Mouse (Mus musculus) kidney, postnatal 0 days (tissue): ENCODE data around the gene Gmds. TPM values are rescaled to one million over a fixed set of nuclear protein-coding genes. Genes with fewer than 3 reads are reported as not detected.

ENCODE experiments used
- ATAC-seq: fragments of 200-750 bp; cut with Nextera tagmentation; replicated peaks from 2 replicates; pipeline ENCODE4 v1.8.0; 2017; ENCODE audit warnings: low read depth, moderate number of reproducible peaks, moderate TSS enrichment, moderate library complexity; ENCODE audit not compliant: low FRiP score
- DNase-seq: peaks from one replicate; pipeline ENCODE4 v3.0.0-alpha.2; 2016; ENCODE audit warnings: low spot score
- H3K27ac ChIP-seq: fragments of 300-500 bp; sonication (generic); 2 replicates; pipeline ENCODE4 v1.5.1; 2014; ENCODE audit warnings: mild to moderate bottlenecking
- H3K27me3 ChIP-seq: fragments of 300-500 bp; sonication (generic); 2 replicates; pipeline ENCODE4 v1.6.1; 2014; ENCODE audit warnings: low read length, mixed read lengths; ENCODE audit not compliant: insufficient read depth
- H3K36me3 ChIP-seq: fragments of 300-500 bp; sonication (generic); 2 replicates; pipeline ENCODE4 v1.6.1; 2014; ENCODE audit warnings: low read length, mixed read lengths; ENCODE audit not compliant: insufficient read depth
- H3K4me1 ChIP-seq: fragments of 300-500 bp; sonication (generic); replicated peaks from 2 replicates; pipeline ENCODE4 v1.6.1; 2014; ENCODE audit warnings: antibody characterized with exemption, low read length, mixed read lengths; ENCODE audit not compliant: insufficient read depth
- H3K4me2 ChIP-seq: fragments of 300-500 bp; sonication (generic); 2 replicates; pipeline ENCODE4 v1.6.1; 2014; ENCODE audit warnings: mild to moderate bottlenecking, low read length, moderate library complexity, mixed read lengths
- H3K4me3 ChIP-seq: fragments of 300-500 bp; sonication (generic); replicated peaks from 2 replicates; pipeline ENCODE4 v1.5.1; 2014; ENCODE audit warnings: low read depth, low read length
- H3K9ac ChIP-seq: fragments of 300-500 bp; sonication (generic); 2 replicates; pipeline ENCODE4 v1.6.1; 2014; ENCODE audit warnings: low read depth, low read length
- H3K9me3 ChIP-seq: fragments of 300-500 bp; sonication (generic); replicated peaks from 2 replicates; pipeline ENCODE4 v1.6.1; 2016; ENCODE audit warnings: low read length, inconsistent platforms, mixed read lengths
- CTCF ChIP-seq: IDR thresholded peaks from 2 replicates; pipeline ENCODE4 v1.5.1; 2016; ENCODE audit warnings: antibody characterized with exemption, low read depth, mild to moderate bottlenecking, moderate library complexity
- WGBS: fragments of 180-500 bp; shearing (Covaris S2); extraction: QIAGEN DNeasy Blood & Tissue Kit; methylation state at CpG from one replicate; pipeline ENCODE4 v1.1.7; 2014; 5-methylcytosine and 5-hydroxymethylcytosine counted together
- polyA plus RNA-seq: library from polyadenylated mRNA; unstranded; fragments of >200 nt; fragmentation: Nextera tagmentation; extraction: Ambion mirVana; gene quantifications from 2 replicates; pipeline ENCODE4 v1.2.1, GENCODE M21; 2015

Gmds gene
- polyA plus RNA-seq, 1 experiment from 2014 or later: 32.7 TPM

DNA sequence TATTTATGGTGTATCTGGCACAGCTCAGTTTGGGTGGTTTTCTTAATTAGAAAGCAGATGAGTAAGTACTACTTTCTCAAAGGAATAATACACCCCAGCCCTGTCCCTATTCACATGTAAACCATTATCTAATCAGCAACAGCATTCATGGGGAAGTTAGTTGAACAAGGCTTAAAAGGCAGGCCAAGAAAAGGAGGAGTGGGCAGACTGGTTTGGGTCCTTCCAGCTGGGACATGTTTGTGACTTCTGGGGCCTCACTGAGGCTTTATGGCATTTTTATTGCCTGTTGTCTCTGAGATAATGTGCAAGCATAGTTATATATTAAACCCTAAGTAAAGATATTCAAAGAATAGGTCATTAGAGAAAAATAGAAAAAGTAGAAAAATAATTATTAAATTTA, 285.0 kb downstream of the Gmds start:
- Histone ChIP-seq H3K4me3 (no peak overlapping the region), H3K27ac (no peak overlapping the region), H3K4me1 (peaks cover 5% of the 10 kb centered on the region; the same call in 1 of the 2 replicates), H3K9me3 (no peaks in the 10 kb centered on the region), H3K27me3 (no peaks in the 10 kb centered on the region), H3K9ac (no peak overlapping the region), H3K36me3 (no peaks in the 10 kb centered on the region), H3K4me2 (no peak overlapping the region)
- no peak for ATAC-seq
- DNase-seq: no peak
- TF ChIP-seq CTCF: no peak

DNA sequence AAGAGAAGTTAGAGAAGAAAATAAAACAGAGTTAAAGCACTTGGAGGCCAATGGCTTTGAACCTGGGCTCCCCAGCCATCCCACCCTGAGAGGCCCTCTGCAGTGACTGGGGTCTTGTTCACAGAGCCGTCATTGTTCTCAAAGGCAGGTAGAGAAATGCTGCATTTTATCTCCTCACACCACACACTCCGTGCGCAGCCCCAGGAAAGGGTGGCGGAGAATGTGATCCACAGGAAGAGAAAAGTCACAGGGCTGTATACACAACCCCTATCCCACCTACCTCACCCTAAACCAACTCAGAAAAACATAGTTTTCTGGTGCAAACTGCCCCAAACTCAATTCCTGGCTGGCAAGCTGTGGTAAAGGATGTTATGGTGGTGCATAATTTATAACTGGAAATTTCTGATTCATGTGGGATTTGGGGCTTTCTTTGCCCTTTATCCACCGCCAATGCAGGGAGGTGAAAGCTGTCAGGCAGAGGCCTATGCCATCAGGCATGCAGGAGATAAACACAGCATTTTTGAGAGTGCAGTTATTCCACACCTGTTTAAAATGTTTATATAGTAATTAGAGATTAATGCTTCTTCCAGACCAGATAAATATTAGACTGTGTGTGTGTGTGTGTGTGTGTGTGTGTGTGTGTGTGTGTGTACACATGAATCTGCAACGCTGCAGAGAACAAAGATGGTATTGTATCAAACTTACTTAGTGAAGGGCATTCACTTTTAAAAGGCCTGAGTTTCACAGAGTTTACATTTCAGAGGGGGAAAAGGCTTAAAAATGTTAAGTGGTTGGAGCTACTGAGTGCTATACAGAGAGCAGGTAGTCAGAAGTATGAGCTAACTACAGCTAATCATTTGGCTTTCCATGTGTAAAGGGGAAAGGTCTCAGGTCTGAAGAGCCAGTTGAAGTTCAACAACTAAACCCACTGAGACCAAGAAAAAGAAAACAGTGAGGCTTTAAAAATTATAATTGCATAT, 290.3 kb downstream of the Gmds start:
- H3K27me3 ChIP-seq: no peaks in the 10 kb centered on the region
- no peak overlapping the region for H3K4me3 ChIP-seq
- H3K9me3 ChIP-seq: no peaks in the 10 kb centered on the region
- H3K4me2 ChIP-seq: no peak overlapping the region
- 66% methylated on average over 6 of the region's 6 CpGs for WGBS
- DNase-seq (no peak), ATAC-seq (no peak)
- H3K4me1 ChIP-seq: no peaks in the 10 kb centered on the region
- H3K27ac ChIP-seq: no peak overlapping the region
- TF ChIP-seq CTCF: no peak
- H3K36me3 ChIP-seq: no peaks in the 10 kb centered on the region
- no peak overlapping the region for H3K9ac ChIP-seq

DNA sequence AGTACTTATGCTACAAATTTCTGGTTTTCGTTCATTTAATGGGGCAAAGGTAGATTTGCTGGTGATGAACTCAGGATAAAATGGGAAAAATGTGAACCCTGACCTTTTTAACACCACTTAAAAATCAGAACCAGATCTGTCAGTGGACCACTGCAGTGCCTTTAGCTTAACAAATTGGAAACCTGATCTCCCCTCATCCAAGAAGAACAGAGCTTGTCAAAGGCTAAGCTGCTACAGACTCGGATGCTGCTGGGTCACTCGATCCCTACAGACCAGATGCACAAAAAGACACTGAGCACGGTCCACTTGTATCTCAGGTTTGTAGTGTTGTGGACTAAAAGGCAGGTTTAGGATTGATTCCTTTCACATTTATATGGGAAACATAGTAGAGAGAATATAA, 291.6 kb downstream of the Gmds start:
- H3K9me3 ChIP-seq: no peaks in the 10 kb centered on the region
- H3K4me3 ChIP-seq: no peak overlapping the region
- H3K27ac ChIP-seq: no peak overlapping the region
- H3K27me3 ChIP-seq: no peaks in the 10 kb centered on the region
- no peak for TF ChIP-seq CTCF
- ATAC-seq (no peak), DNase-seq (no peak)
- WGBS: 62% methylated on average over 4 of the region's 4 CpGs
- H3K4me1 ChIP-seq: no peaks in the 10 kb centered on the region
- H3K36me3 ChIP-seq: no peaks in the 10 kb centered on the region
- no peak overlapping the region for H3K4me2 ChIP-seq
- H3K9ac ChIP-seq: no peak overlapping the region

DNA sequence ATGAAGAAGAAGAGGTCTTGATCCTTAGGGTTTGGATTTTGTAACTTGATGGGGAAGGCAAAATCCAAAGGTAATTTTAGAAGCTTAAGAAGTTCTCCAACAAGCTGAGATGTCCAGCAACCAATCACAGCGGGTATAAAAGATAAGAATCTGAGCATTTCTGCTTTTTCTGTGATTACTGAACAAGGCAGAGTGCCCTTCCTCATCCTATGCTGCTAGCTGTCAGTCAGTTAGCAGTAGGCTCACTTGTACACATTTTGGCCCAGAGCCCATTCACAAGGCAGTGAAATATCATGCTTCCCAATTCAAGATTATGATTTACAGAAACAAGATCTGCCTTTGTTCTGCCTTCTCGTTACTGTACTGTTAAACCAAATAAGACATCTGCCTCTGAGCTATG, 295.8 kb downstream of the Gmds start:
- H3K4me2 ChIP-seq: no peak overlapping the region
- no peak overlapping the region for H3K9ac ChIP-seq
- no peaks in the 10 kb centered on the region for H3K27me3 ChIP-seq
- no peaks in the 10 kb centered on the region for H3K9me3 ChIP-seq
- WGBS: 46% methylated on average over 2 of the region's 2 CpGs
- H3K27ac ChIP-seq: no peak overlapping the region
- no peaks in the 10 kb centered on the region for H3K4me1 ChIP-seq
- no peak for ATAC-seq
- H3K36me3 ChIP-seq: no peaks in the 10 kb centered on the region
- TF ChIP-seq CTCF: no peak
- no peak for DNase-seq
- H3K4me3 ChIP-seq: no peak overlapping the region

DNA sequence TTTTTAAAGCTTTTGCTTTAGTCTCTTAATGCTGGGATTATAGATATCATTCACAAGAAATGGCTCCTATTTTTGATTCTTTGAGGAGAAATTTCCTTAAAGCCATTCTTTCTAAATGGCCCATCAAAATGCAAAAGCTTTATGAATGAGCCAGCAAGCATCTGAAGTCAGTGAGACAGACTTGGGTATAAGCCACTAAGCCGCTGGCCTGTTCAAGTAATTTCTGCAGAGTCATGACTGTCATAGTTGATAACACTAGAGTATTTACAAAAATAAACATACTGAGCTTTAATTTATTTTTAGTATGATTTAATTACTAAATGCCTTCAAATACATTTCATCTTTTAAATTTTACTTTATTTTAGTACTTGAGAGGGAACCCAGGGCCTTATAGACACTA, 297.7 kb downstream of the Gmds start:
- DNase-seq (no peak), ATAC-seq (no peak)
- no peaks in the 10 kb centered on the region for H3K27me3 ChIP-seq
- H3K4me3 ChIP-seq: no peak overlapping the region
- no peaks in the 10 kb centered on the region for H3K4me1 ChIP-seq
- H3K36me3 ChIP-seq: no peaks in the 10 kb centered on the region
- no peaks in the 10 kb centered on the region for H3K9me3 ChIP-seq
- no peak overlapping the region for H3K27ac ChIP-seq
- no peak for TF ChIP-seq CTCF
- WGBS: 100% methylated on average over 1 of the region's 1 CpGs
- no peak overlapping the region for H3K4me2 ChIP-seq
- H3K9ac ChIP-seq: no peak overlapping the region

DNA sequence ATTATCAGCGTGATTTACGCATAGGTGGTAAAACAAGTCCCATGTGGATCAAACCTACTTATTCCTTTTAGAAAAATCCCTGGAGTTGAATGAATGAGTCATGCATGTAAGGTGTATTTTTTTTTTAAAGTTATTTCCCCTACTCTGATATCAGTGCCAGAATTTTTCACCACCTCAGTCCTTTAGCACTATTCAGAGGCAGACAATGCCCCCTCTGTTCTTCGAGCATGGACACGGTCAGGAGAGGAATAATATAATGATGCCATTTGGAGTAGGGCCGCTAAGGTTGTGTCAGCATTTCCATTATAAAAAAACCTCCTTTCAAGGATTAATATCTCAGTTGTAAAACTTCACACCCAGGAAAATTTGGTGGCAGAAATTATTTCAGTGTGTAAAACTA, 301.6 kb downstream of the Gmds start:
- H3K27me3 ChIP-seq: no peaks in the 10 kb centered on the region
- no peak for TF ChIP-seq CTCF
- WGBS: 88% methylated on average over 5 of the region's 5 CpGs

More for the DNA sequence above, 301.6 kb downstream of the Gmds start:
- no peaks in the 10 kb centered on the region for H3K36me3 ChIP-seq
- H3K4me2 ChIP-seq: no peak overlapping the region
- no peak overlapping the region for H3K9ac ChIP-seq
- no peak overlapping the region for H3K4me3 ChIP-seq
- H3K4me1 ChIP-seq: no peaks in the 10 kb centered on the region
- no peak for DNase-seq
- H3K27ac ChIP-seq: no peak overlapping the region
- no peak for ATAC-seq
- H3K9me3 ChIP-seq: no peaks in the 10 kb centered on the region
